Mouse (Mus musculus) myocyte (in vitro differentiated cells): Measurements from ENCODE around the gene Gucd1.

Experiments used
- CEBPB ChIP-seq: IDR thresholded peaks from 2 replicates; pipeline ENCODE4 v1.6.1; 2011; ENCODE audit warnings: mild to moderate bottlenecking, moderate library complexity; ENCODE audit not compliant: poor library complexity, insufficient read depth, severe bottlenecking
- E2F4 ChIP-seq: IDR thresholded peaks from one replicate; pipeline ENCODE4 v1.6.1; 2011; ENCODE audit warnings: mild to moderate bottlenecking, control low read depth, moderate library complexity; ENCODE audit not compliant: insufficient read depth
- MYOG ChIP-seq, 3 experiments: IDR thresholded peaks; one replicate each; pipeline ENCODE4 v1.6.1; 2011; ENCODE audit warnings: control low read depth in 2 of 3, low read depth in 2 of 3, mild to moderate bottlenecking in 2 of 3; ENCODE audit not compliant: insufficient read length in 2 of 3, control insufficient read depth in 1 of 3, insufficient read depth in 1 of 3
- POLR2A ChIP-seq: IDR thresholded peaks from one replicate; pipeline ENCODE4 v1.6.1; 2011; ENCODE audit warnings: low read depth, mild to moderate bottlenecking, control low read depth, moderate library complexity; ENCODE audit not compliant: insufficient read length
- TCF12 ChIP-seq: IDR thresholded peaks from one replicate; pipeline ENCODE4 v1.6.1; 2011; ENCODE audit warnings: mild to moderate bottlenecking, control low read depth; ENCODE audit not compliant: poor library complexity, insufficient read depth, severe bottlenecking

DNA sequence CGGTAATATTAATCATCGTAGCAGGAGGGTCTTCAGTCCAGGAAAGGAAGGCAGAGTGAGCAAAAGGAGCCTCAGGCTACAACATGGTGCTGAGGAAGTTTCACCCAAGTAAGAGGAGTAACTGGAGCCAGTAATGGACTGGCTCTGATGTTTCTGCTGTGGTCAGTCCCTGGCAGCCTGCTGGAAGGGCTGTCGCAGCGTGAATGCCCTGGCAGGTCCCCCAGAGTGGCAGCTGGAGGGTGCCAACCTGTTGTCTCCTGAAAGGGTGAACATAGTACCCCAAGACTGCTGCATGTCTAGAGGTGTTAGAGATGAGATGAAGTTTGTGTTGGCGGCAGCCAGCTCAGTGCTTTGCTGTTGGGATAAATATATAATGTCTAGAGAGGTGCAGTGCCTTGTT, 2.8 kb upstream of the Gucd1 start:
- TF ChIP-seq E2F4 (no peak), POLR2A (no peak), CEBPB (no peak), MYOG (IDR thresholded peaks at IDR 0.05; ENCODE audit: control insufficient read depth in 1 of 3, insufficient read depth in 1 of 3, insufficient read length in 2 of 3, low read depth in 2 of 3) (no peak), TCF12 (no peak)
